Mouse (Mus musculus) bone marrow, adult 2 months (tissue): Measurements from ENCODE around the gene Men1.

Experiments
- CTCF ChIP-seq: fragments of 200-500 bp; IDR thresholded peaks from 2 replicates; pipeline ENCODE4 v1.5.1; 2011; ENCODE audit warnings: low read length, control low read depth; ENCODE audit not compliant: control insufficient read depth, insufficient read depth
- POLR2A ChIP-seq: fragments of 200-500 bp; IDR thresholded peaks from 2 replicates; pipeline ENCODE4 v1.6.1; 2011; ENCODE audit warnings: low read depth, mild to moderate bottlenecking, control low read depth, low read length, borderline replicate concordance; ENCODE audit not compliant: control insufficient read depth

- TF ChIP-seq POLR2A (no peak), CTCF (no peak)
These were observed 49.6 kb upstream of the Men1 start for GRCm38 (mm10) chr19:6285226-6285625.
